Comparison of ENCODE assay signal across 16 mouse cellular contexts in the genomic region with DNA sequence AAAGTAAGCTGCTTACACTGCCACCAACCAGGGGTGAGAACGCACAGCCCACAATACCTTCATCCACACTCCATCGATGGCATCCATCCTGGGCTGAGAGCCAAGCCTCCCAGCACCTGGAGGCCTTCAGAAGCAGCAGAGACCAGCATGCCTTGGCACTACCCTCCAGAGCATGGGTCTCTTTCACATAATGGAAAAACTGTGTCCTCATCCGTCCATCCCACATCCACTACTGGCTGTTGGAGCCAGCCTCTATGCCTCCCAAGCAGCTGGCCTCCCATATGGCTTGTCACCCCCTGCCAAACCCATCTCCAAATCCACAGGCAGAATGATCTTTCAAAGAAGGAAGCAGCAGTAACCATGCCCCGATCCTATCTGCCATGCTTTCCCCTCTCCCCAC.
DNase-seq lines count a peak whose midpoint lies in the region; ATAC-seq and TF ChIP-seq lines count a peak whose summit lies in the region.
"Had no signal": no experiment of that assay in that cellular context is flagged by ENCODE, and none has a peak within 500 bp of the region (broad histone marks: within the 10 kb centered on the region; RNA-seq: fewer than 3 reads in every experiment).

No protein-coding gene starts in this region.

- no peak overlapping the region for H3K4me3 ChIP-seq in heart, embryonic 12.5 days
- no peak overlapping the region for H3K4me3 ChIP-seq in forebrain, postnatal 0 days (ENCODE audit: low read depth, low read length)
- H3K4me3 ChIP-seq: heart, embryonic 13.5 days; intestine, embryonic 15.5 days had no signal

- TF ChIP-seq CTCF in forebrain, postnatal 0 days (IDR thresholded peaks at IDR 0.05; ENCODE audit: low read depth), result no peak

- 52% methylated on average over 4 of the region's 4 CpGs for WGBS in heart, embryonic 12.5 days
- 51% methylated on average over 4 of the region's 4 CpGs for WGBS in forebrain, postnatal 0 days

- H3K9ac ChIP-seq in heart, embryonic 12.5 days, result no peak overlapping the region
- no peak overlapping the region for H3K9ac ChIP-seq in forebrain, postnatal 0 days
- H3K9ac ChIP-seq: heart, embryonic 13.5 days; intestine, embryonic 15.5 days; lung, embryonic 14.5 days had no signal

- peaks cover 3% of the 10 kb centered on the region for H3K36me3 ChIP-seq in heart, embryonic 12.5 days
- no peaks in the 10 kb centered on the region for H3K36me3 ChIP-seq in forebrain, postnatal 0 days (ENCODE audit: insufficient read depth)
- H3K36me3 ChIP-seq: G1E; heart, embryonic 13.5 days; intestine, embryonic 15.5 days had no signal

- H3K27me3 ChIP-seq in heart, embryonic 12.5 days (replicated peaks), result no peaks in the 10 kb centered on the region
- no peaks in the 10 kb centered on the region for H3K27me3 ChIP-seq in forebrain, postnatal 0 days (ENCODE audit: insufficient read depth, low read length)
- H3K27me3 ChIP-seq: heart, embryonic 13.5 days; intestine, embryonic 15.5 days had no signal

- DNase-seq in heart, postnatal 4 days, result no peak
- peak; percentile 51 for DNase-seq in right cerebral cortex, adult 18-20 months
- DNase-seq in right cerebral cortex, adult 2 months (ENCODE audit: low spot score in 2 of 2), result no peak
- DNase-seq in forebrain, postnatal 0 days, result peak; percentile 50
- no peak for DNase-seq in urinary bladder, adult 2 months (ENCODE audit: low spot score)
- no peak for DNase-seq in ovary, postnatal 36 days (ENCODE audit: low spot score)
- DNase-seq in adipocyte (ENCODE audit: low spot score), result no peak
- DNase-seq: adrenal gland, postnatal 36 days; gastrocnemius, postnatal 14 days; kidney, postnatal 25 days; lung, embryonic 14.5 days; thymus, postnatal 25 days had no signal

- H3K27ac ChIP-seq in heart, embryonic 12.5 days (ENCODE audit: poor library complexity, severe bottlenecking), result 0 out of 2 replicates have a peak overlapping the region, but pooled peaks have one; percentile 13
- no peak overlapping the region for H3K27ac ChIP-seq in forebrain, postnatal 0 days (ENCODE audit: low read depth, low read length)
- H3K27ac ChIP-seq: heart, embryonic 13.5 days; intestine, embryonic 15.5 days had no signal

- no peak for ATAC-seq in heart, embryonic 12.5 days (ENCODE audit: insufficient number of reproducible peaks, low FRiP score)
- ATAC-seq in forebrain, postnatal 0 days, result peak; percentile 51
- ATAC-seq: intestine, embryonic 15.5 days had no signal

- no peaks in the 10 kb centered on the region for H3K9me3 ChIP-seq in heart, embryonic 12.5 days (replicated peaks)
- H3K9me3 ChIP-seq in forebrain, postnatal 0 days (ENCODE audit: low read length), result no peaks in the 10 kb centered on the region
- H3K9me3 ChIP-seq: heart, embryonic 13.5 days; intestine, embryonic 15.5 days had no signal

- H3K4me1 ChIP-seq in heart, embryonic 12.5 days (replicated peaks), result peaks cover 59% of the 10 kb centered on the region
- 0 out of 2 replicates have a peak, but pooled peaks cover 2% of the 10 kb centered on the region for H3K4me1 ChIP-seq in forebrain, postnatal 0 days (ENCODE audit: insufficient read depth)

- no peak overlapping the region for H3K4me2 ChIP-seq in heart, embryonic 12.5 days
- H3K4me2 ChIP-seq in forebrain, postnatal 0 days (ENCODE audit: low read depth), result no peak overlapping the region
- H3K4me2 ChIP-seq: heart, embryonic 13.5 days; intestine, embryonic 15.5 days; lung, embryonic 14.5 days had no signal

Comparison
In these comparisons a context has a peak if more than half of its experiments do, and no peak if none do; other contexts are left out.
1. DNase-seq: peak in right cerebral cortex, adult 18-20 months (single experiment) and forebrain, postnatal 0 days (single experiment); none in heart, postnatal 4 days (single experiment), right cerebral cortex, adult 2 months (0 of 2), urinary bladder, adult 2 months (single experiment), ovary, postnatal 36 days (single experiment) and adipocyte (single experiment).